In the genomic region with DNA sequence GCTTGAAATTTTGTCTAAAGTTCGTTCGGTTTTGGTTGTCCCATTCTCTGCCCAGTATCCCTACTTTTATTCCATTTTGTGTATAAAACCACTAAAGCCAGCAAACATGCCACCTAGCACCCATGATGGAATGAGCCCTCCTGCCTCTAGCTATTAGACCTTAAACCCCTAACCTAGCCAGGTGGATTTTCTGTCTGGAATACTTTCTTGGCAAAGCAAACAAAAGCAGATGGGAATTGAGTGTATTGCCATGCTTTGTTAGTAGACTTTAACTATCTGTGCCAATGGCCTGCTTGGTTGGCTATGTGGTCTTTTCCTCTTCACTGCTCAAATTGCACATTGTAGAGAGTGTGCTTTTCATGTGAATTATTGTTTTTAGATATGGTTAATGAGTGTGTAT, we compare ENCODE assay signal across 12 mouse cellular contexts.
"Had no signal": no experiment of that assay in that cellular context is flagged by ENCODE, and none has a peak within 500 bp of the region (broad histone marks: within the 10 kb centered on the region; RNA-seq: fewer than 3 reads in every experiment).

No protein-coding gene starts in this region.

- DNase-seq: gastrocnemius, adult 2 months; gastrocnemius, postnatal 10 days; gastrocnemius, postnatal 25 days; heart, adult 18-20 months; heart, postnatal 10 days; heart, postnatal 4 days; kidney, adult 18-20 months; kidney, adult 8-10 months; kidney, postnatal 10 days; kidney, postnatal 25 days; kidney, postnatal 4 days; liver had no signal
